Mouse (Mus musculus) heart, adult 2 months (tissue): ENCODE results near the gene Mycl. TPM values are rescaled to one million over a fixed set of nuclear protein-coding genes. Genes with fewer than 3 reads are reported as not detected.

ENCODE experiments used
- DNase-seq, 2 experiments: peaks; one replicate each; pipeline ENCODE4 v3.0.0; 2021
- H3K27ac ChIP-seq: fragments of 200-600 bp; 2 replicates; pipeline ENCODE4 v1.8.1; 2022
- H3K27me3 ChIP-seq: fragments of 200-500 bp; 2 replicates; pipeline ENCODE4 v1.6.1; 2012; ENCODE audit warnings: mild to moderate bottlenecking, low read length, inconsistent platforms, mixed read lengths; ENCODE audit not compliant: control insufficient read depth, insufficient read depth
- H3K36me3 ChIP-seq: fragments of 200-500 bp; 2 replicates; pipeline ENCODE4 v1.6.1; 2012; ENCODE audit warnings: low read length, inconsistent platforms; ENCODE audit not compliant: control insufficient read depth, insufficient read depth
- H3K4me1 ChIP-seq: fragments of 200-500 bp; 2 replicates; pipeline ENCODE4 v1.6.1; 2011; ENCODE audit warnings: low read length; ENCODE audit not compliant: control insufficient read depth, insufficient read depth
- H3K4me3 ChIP-seq: fragments of 200-600 bp; 2 replicates; pipeline ENCODE4 v1.8.1; 2022
- H3K79me2 ChIP-seq: fragments of 200-500 bp; replicated peaks from 2 replicates; pipeline ENCODE4 v1.6.1; 2012; ENCODE audit warnings: mild to moderate bottlenecking, inconsistent platforms, low read length, moderate library complexity, mixed read lengths; ENCODE audit not compliant: control insufficient read depth, insufficient read depth
- H3K9ac ChIP-seq: fragments of 200-500 bp; 2 replicates; pipeline ENCODE4 v1.6.1; 2012; ENCODE audit warnings: low read depth, mild to moderate bottlenecking, control low read depth, inconsistent platforms, low read length, mixed read lengths
- CTCF ChIP-seq: fragments of 200-600 bp; IDR thresholded peaks from 2 replicates; pipeline ENCODE4 v1.8.1; 2022; ENCODE audit warnings: antibody characterized with exemption, mild to moderate bottlenecking, moderate library complexity
- EP300 ChIP-seq: fragments of 200-500 bp; IDR thresholded peaks from 2 replicates; pipeline ENCODE4 v1.6.1; 2011; ENCODE audit warnings: low read depth, low read length, control low read depth; ENCODE audit not compliant: insufficient read depth
- POLR2A ChIP-seq: fragments of 200-500 bp; IDR thresholded peaks from 2 replicates; pipeline ENCODE4 v1.6.1; 2011; ENCODE audit warnings: mild to moderate bottlenecking, low read depth, low read length, control low read depth; ENCODE audit not compliant: insufficient read depth
- WGBS: fragments of 180-500 bp; shearing (Covaris S2); methylation state at CpG from one replicate; pipeline ENCODE4 v1.1.7; 2018; 5-methylcytosine and 5-hydroxymethylcytosine counted together
- intact Hi-C: fragments of 180-260 bp; cut with DNase I; formaldehyde crosslinking; loops from one replicate; pipeline ENCODE4 v1.15.1; 2025
- polyA plus RNA-seq: library from polyadenylated mRNA; depleted of rRNA; stranded (reverse); fragments of >200 nt; gene quantifications from 2 replicates; pipeline ENCODE4 v1.2.3, GENCODE M21; 2012
- total RNA-seq, 2 experiments: library from RNA; stranded (reverse); gene quantifications; 2 replicates each; pipeline ENCODE4 v1.2.3; 2021

Gene Mycl
- total and polyA plus RNA-seq, 3 experiments: 0.10 to 0.64 (median 0.18) TPM

DNA sequence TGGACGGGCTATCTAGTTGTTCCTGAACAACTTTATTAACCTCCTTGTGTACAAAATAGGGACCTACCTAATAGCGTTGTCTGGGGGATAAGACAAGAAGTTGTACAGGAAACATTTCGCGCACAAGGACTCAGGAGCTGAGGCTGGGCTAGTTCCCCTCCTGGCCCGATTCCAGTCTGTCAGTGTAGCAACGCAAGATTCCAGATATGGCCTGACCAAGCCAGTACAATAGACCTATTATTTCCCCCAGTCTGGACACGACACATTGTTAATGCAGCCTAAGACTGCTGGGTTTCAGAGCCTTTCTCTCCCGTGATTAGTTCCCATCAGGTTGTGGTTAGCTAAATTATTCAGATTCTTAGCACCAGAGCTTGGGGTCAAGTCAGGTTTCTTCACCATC, 32.7 kb upstream of the Mycl start:
- no peak for TF ChIP-seq POLR2A
- TF ChIP-seq CTCF: no peak
- TF ChIP-seq EP300: no peak
- Histone ChIP-seq H3K27ac (no peak overlapping the region), H3K27me3 (peaks cover 4% of the 10 kb centered on the region; the same call in 1 of the 2 replicates), H3K79me2 (no peaks in the 10 kb centered on the region), H3K4me3 (no peak overlapping the region), H3K36me3 (no peaks in the 10 kb centered on the region), H3K4me1 (no peaks in the 10 kb centered on the region), H3K9ac (no peak overlapping the region)
- DNase-seq: no peak
- 37% methylated on average over 8 of the region's 8 CpGs for WGBS
- intact Hi-C loops: no loop called here

DNA sequence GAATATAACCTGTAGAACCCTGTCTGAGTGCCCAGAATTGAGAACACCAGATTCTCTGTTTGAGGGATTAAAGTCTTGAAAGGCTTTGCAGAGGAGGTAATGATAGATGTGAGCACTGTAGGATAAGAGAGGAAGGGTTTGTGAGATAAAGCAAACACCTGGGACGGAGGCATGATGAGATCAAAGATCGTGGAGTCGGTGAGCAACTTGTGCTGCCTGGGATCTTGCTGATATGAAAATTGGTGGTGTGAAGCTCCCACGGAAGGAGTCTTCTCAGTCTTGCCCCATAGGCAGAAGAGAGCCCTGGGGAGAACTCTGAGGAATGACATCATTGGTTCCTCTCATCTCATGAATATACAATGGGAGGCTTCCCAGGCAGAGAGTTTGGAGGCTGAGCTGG, 27.3 kb upstream of the Mycl start:
- Histone ChIP-seq H3K4me1 (no peaks in the 10 kb centered on the region), H3K27me3 (no peaks in the 10 kb centered on the region; the same call in 1 of the 2 replicates), H3K79me2 (no peaks in the 10 kb centered on the region), H3K4me3 (no peak overlapping the region), H3K9ac (no peak overlapping the region), H3K27ac (no peak overlapping the region), H3K36me3 (no peaks in the 10 kb centered on the region)
- no peak for TF ChIP-seq CTCF
- TF ChIP-seq POLR2A: no peak
- TF ChIP-seq EP300: no peak
- intact Hi-C loops: no loop called here
- 47% methylated on average over 4 of the region's 4 CpGs for WGBS
- no peak for DNase-seq

DNA sequence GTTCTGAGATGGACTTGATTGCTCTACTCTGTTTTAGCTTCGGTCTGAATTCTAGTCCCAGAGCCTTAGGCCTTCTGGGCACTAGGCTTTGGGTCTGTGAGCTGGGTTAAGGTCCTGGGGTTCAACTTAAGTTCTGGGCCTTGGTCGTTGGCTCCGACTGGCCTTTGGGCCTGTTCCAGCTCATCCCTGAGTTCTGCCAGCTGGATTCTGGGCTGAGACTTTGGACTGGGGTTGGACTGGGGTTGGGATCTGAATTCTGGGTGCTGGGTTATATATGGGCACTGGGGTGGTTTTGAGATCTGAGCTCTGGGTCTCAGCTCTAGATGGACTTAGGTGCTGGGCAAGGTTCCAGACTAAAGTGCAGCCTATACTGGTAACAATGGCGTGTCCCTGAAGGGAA, 24.3 kb upstream of the Mycl start:
- intact Hi-C loops: no loop called here
- H3K27ac ChIP-seq: no peak overlapping the region

DNA sequence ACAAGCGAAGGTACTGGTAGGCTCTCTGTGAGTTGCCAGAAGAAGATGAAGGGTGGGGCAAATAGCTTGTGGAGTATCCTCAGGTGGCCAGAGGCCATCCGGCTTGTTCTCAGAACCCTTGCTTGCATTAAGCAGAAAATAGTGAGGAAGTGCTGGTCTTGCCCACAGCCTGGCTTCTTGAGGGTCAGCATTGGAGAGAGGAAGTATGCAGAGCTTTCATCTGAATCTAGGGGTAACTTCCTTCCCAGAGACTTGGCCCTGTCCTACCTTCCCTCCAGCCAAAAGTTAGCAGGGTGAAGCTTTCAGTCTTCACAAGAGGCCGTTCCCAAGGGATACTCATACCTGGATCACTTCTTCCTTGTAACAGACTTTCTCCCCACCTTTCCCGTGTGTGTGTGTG, 23.8 kb upstream of the Mycl start:
- no peaks in the 10 kb centered on the region for H3K36me3 ChIP-seq
- no peaks in the 10 kb centered on the region for H3K4me1 ChIP-seq
- intact Hi-C loops: no loop called here
- DNase-seq: no peak
- no peaks in the 10 kb centered on the region for H3K79me2 ChIP-seq
- H3K4me3 ChIP-seq: no peak overlapping the region
- no peak overlapping the region for H3K27ac ChIP-seq
- WGBS: 73% methylated on average over 4 of the region's 4 CpGs
- H3K27me3 ChIP-seq: no peaks in the 10 kb centered on the region
- TF ChIP-seq CTCF: no peak
- TF ChIP-seq EP300: no peak
- TF ChIP-seq POLR2A: no peak
- H3K9ac ChIP-seq: no peak overlapping the region

More for the DNA sequence above, 24.3 kb upstream of the Mycl start:
- DNase-seq: no peak
- Histone ChIP-seq H3K27me3 (no peaks in the 10 kb centered on the region), H3K4me3 (no peak overlapping the region), H3K79me2 (no peaks in the 10 kb centered on the region), H3K4me1 (no peaks in the 10 kb centered on the region), H3K36me3 (no peaks in the 10 kb centered on the region), H3K9ac (no peak overlapping the region)
- TF ChIP-seq POLR2A (no peak), CTCF (no peak), EP300 (no peak)
- WGBS: 78% methylated on average over 4 of the region's 4 CpGs

DNA sequence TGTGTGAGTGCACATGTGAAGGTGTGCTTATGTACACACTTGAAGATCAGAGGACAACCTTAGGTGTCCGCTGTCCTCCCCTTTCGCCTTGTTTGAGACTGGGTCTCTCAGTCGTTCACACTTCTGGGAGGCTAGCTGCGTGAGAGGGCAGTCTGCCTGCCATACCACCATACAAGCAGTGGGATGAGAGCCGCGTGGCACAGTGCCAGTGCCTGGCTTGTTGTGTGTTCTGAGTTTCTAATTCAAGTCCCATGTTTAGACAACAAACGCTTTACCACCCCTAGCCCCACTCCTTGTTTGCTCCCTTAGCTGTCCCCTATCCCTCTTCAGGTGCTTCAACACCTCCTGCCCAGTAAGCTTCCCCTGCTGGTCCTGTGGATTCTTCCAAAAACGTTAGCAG, 23.4 kb upstream of the Mycl start:
- DNase-seq: no peak
- Histone ChIP-seq H3K79me2 (no peaks in the 10 kb centered on the region), H3K27me3 (no peaks in the 10 kb centered on the region), H3K9ac (no peak overlapping the region), H3K27ac (no peak overlapping the region), H3K4me1 (no peaks in the 10 kb centered on the region), H3K4me3 (no peak overlapping the region), H3K36me3 (no peaks in the 10 kb centered on the region)
- intact Hi-C loops: no loop called here
- WGBS: 59% methylated on average over 8 of the region's 8 CpGs
- TF ChIP-seq CTCF (no peak), POLR2A (no peak), EP300 (no peak)

DNA sequence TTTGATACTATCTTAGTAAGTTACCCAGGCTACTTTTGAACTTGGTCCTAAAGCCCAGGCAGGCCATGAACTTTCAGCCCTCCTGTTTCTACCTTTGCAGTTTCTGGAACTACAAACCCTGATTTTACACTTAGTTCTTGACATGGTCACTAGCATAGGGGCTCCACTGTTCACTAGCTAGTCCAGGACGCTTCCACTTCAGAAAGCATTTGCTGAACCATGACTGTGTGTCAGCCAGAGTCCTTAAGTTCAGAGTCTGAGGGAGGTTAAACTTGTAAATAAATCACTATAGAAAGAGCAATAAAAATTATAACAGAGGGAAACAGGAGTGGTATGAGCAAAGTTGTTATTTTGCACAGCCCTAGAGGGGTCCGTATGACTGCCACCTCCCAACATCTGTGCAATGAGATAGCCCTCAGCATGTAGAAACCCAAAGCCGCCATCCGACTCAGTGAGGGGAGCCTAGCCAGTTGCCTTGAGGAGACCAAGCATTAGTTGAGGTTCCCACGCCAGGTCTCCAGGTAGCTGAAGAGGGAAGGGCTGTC, 20.4 kb upstream of the Mycl start:
- H3K9ac ChIP-seq: no peak overlapping the region
- no peaks in the 10 kb centered on the region for H3K79me2 ChIP-seq
- intact Hi-C loops: no loop called here
- TF ChIP-seq CTCF (no peak), POLR2A (no peak), EP300 (no peak)
- no peaks in the 10 kb centered on the region for H3K4me1 ChIP-seq
- H3K36me3 ChIP-seq: no peaks in the 10 kb centered on the region
- H3K4me3 ChIP-seq: no peak overlapping the region
- no peak overlapping the region for H3K27ac ChIP-seq
- WGBS: 76% methylated on average over 5 of the region's 5 CpGs
- DNase-seq: no peak
- no peaks in the 10 kb centered on the region; the same call in 1 of the 2 replicates for H3K27me3 ChIP-seq
